Mouse (Mus musculus): ENCODE results near the gene 4933416C03Rik. TPM values are rescaled to one million over a fixed set of nuclear protein-coding genes. Genes with fewer than 3 reads are reported as not detected.

Gene 4933416C03Rik
- total and polyA plus RNA-seq, 3 experiments: not detected

DNA sequence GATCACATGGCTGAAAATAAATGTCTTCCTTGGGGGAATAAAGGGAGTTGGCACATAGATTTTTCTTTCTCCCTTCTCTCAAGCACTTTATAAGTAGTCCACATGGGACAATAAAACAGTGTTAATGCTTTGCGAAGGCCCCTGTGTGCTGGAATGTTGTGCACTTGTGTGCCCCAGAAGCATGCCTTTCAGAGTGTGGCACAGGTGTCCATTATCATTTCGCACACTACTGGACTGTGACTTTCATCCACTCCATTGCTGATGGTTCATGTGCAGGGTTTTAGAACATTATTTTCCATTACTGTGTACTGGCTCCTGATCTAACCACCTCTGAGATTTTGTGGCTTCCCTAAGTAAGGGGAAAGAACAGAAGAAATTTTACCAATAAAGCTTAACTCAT lies 10.1 kb upstream of the 4933416C03Rik start:
- no peak overlapping the region for H3K9ac ChIP-seq (ENCODE audit: low read depth, low read length)
- WGBS: 80% methylated on average over 2 of the region's 2 CpGs
- no peaks in the 10 kb centered on the region for H3K27me3 ChIP-seq (ENCODE audit: control insufficient read depth, insufficient read depth, low read length)
- no peaks in the 10 kb centered on the region for H3K36me3 ChIP-seq (ENCODE audit: control insufficient read depth, insufficient read depth, low read length)
- intact Hi-C loops (cut with DNase I): no loop called here
- no peaks in the 10 kb centered on the region for H3K79me2 ChIP-seq (replicated peaks; ENCODE audit: control insufficient read depth, insufficient read depth, low read length)
- no peaks in the 10 kb centered on the region for H3K4me1 ChIP-seq (ENCODE audit: control insufficient read depth, insufficient read depth, low read length)
- TF ChIP-seq POLR2A (IDR thresholded peaks at IDR 0.05; ENCODE audit: insufficient read depth, low read depth, low read length): no peak
- no peak for DNase-seq
- no peak overlapping the region for H3K27ac ChIP-seq
- H3K4me3 ChIP-seq: no peak overlapping the region

DNA sequence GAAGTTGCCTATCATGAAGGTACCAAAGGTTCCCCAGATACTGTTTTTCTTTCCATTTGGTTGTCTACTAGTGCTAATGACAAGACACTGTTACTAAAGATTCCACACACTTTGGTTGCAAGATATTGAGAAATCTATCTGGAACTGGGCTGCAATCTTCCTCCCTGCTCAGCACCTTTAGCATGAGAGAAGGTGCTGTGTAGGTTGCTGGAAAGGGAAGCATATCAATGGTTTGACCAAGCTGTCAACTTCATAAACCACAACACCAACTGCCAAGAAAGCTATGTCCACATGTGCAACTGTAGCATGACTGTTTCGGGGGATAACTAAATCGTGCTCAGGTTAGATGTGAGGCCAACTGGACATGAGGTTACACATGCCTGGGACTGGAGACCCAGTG lies 7.7 kb upstream of the 4933416C03Rik start:
- no peaks in the 10 kb centered on the region for H3K79me2 ChIP-seq (replicated peaks; ENCODE audit: control insufficient read depth, insufficient read depth, low read length)
- H3K27ac ChIP-seq: no peak overlapping the region
- intact Hi-C loops (cut with DNase I): no loop called here
- no peaks in the 10 kb centered on the region for H3K4me1 ChIP-seq (ENCODE audit: control insufficient read depth, insufficient read depth, low read length)
- H3K4me3 ChIP-seq: no peak overlapping the region
- H3K36me3 ChIP-seq (ENCODE audit: control insufficient read depth, insufficient read depth, low read length): no peaks in the 10 kb centered on the region
- DNase-seq: no peak
- WGBS: 78% methylated on average over 2 of the region's 2 CpGs
- no peaks in the 10 kb centered on the region for H3K27me3 ChIP-seq (ENCODE audit: control insufficient read depth, insufficient read depth, low read length)
- no peak overlapping the region for H3K9ac ChIP-seq (ENCODE audit: low read depth, low read length)
- TF ChIP-seq EP300 (IDR thresholded peaks at IDR 0.05; ENCODE audit: insufficient read depth, low read depth, low read length) (no peak), CTCF (IDR thresholded peaks at IDR 0.05) (no peak), POLR2A (IDR thresholded peaks at IDR 0.05; ENCODE audit: insufficient read depth, low read depth, low read length) (no peak)

DNA sequence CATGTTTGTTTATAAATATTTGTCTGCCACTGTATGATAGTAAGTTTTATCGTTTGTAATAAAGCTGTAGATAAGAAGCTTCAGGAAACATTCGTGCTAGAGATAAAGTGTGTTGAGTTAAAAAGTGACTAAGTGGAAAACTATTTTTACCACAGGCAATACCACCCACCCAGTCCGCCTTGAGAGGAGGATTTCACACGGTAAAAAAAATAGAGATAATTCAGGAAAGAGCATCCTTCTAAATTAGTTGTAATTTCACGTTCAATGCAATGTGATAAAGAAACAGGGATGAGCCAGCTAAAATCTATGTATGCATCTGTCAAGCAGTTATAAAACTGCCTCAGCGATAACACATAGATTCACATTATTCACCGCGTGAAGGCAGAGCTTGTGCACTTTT lies 3.3 kb upstream of the 4933416C03Rik start:
- intact Hi-C loops (cut with DNase I): no loop called here
- no peak for DNase-seq
- WGBS: 41% methylated on average over 8 of the region's 8 CpGs
- no peak overlapping the region for H3K27ac ChIP-seq
- H3K4me1 ChIP-seq (ENCODE audit: control insufficient read depth, insufficient read depth, low read length): no peaks in the 10 kb centered on the region
- H3K27me3 ChIP-seq (ENCODE audit: control insufficient read depth, insufficient read depth, low read length): no peaks in the 10 kb centered on the region
- H3K79me2 ChIP-seq (replicated peaks; ENCODE audit: control insufficient read depth, insufficient read depth, low read length): no peaks in the 10 kb centered on the region
- H3K36me3 ChIP-seq (ENCODE audit: control insufficient read depth, insufficient read depth, low read length): no peaks in the 10 kb centered on the region
- H3K9ac ChIP-seq (ENCODE audit: low read depth, low read length): no peak overlapping the region
- TF ChIP-seq POLR2A (IDR thresholded peaks at IDR 0.05; ENCODE audit: insufficient read depth, low read depth, low read length) (no peak), CTCF (IDR thresholded peaks at IDR 0.05) (no peak), EP300 (IDR thresholded peaks at IDR 0.05; ENCODE audit: insufficient read depth, low read depth, low read length) (no peak)
- H3K4me3 ChIP-seq: no peak overlapping the region

DNA sequence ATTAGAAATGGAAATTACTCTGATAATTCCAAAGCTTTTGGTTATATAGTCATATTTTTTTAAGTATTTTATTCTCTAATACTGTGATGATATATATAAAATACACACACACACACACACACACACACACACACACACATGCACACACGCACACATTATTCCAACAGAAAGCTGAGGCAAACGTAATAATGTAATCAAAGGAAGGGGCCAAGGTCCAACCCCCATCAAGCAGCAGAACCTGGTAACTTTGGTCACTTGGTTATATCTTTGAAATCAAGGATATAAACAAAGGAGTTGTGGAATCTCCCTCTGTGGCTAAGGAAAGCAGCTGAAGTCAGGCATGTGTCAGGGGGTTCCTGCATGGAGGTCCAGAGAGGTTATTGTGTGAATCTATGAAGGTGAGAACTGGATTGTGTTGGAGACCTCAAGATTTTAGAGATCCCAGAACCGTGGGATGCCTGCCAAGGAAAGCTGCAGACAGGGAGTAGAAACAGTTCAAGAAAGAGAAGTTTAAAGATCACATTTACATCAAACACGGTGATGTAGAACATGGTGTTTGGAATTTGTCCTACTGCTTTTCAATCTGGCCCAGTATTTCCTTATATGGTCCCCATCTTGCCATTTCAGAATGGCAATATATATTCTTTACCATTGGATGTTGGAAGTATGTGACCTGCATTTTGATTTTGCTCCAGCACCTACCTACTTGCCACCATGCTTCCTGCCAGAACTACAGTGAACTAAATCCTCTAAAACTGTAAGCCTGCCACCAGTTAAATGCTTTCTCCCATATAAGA lies 2.4 kb upstream of the 4933416C03Rik start:
- 57% methylated on average over 4 of the region's 4 CpGs for WGBS
- no peak for DNase-seq
- Histone ChIP-seq H3K9ac (ENCODE audit: low read depth, low read length) (no peak overlapping the region), H3K79me2 (replicated peaks; ENCODE audit: control insufficient read depth, insufficient read depth, low read length) (no peaks in the 10 kb centered on the region), H3K4me1 (ENCODE audit: control insufficient read depth, insufficient read depth, low read length) (no peaks in the 10 kb centered on the region), H3K4me3 (no peak overlapping the region), H3K36me3 (ENCODE audit: control insufficient read depth, insufficient read depth, low read length) (no peaks in the 10 kb centered on the region), H3K27me3 (ENCODE audit: control insufficient read depth, insufficient read depth, low read length) (no peaks in the 10 kb centered on the region), H3K27ac (no peak overlapping the region)
- intact Hi-C loops (cut with DNase I): no loop called here
- TF ChIP-seq CTCF (IDR thresholded peaks at IDR 0.05): no peak
- no peak for TF ChIP-seq EP300 (IDR thresholded peaks at IDR 0.05; ENCODE audit: insufficient read depth, low read depth, low read length)
- TF ChIP-seq POLR2A (IDR thresholded peaks at IDR 0.05; ENCODE audit: insufficient read depth, low read depth, low read length): no peak

DNA sequence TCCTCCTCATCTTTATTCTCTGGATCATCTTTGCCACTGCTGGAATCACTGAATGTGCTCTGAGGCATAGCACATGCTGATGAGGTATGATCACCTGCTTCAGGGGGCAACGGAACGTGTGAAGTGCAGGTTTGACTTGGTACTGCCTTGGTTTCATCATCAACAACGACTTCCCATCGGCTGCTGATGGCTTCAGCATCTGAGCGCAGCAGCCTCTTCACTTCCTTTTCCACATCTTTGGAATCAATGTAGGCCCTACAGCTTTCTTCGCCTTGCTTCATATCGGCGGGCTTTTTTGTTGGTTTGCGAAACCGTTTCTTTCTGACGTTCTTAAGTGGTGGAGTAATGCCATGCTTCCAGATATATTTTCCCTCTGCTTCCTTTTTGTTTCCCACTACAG lies 849 bp downstream of the 4933416C03Rik start:
- Histone ChIP-seq H3K27me3 (ENCODE audit: control insufficient read depth, insufficient read depth, low read length) (no peaks in the 10 kb centered on the region), H3K36me3 (ENCODE audit: control insufficient read depth, insufficient read depth, low read length) (no peaks in the 10 kb centered on the region), H3K4me3 (no peak overlapping the region), H3K79me2 (replicated peaks; ENCODE audit: control insufficient read depth, insufficient read depth, low read length) (no peaks in the 10 kb centered on the region), H3K27ac (no peak overlapping the region), H3K4me1 (ENCODE audit: control insufficient read depth, insufficient read depth, low read length) (no peaks in the 10 kb centered on the region), H3K9ac (ENCODE audit: low read depth, low read length) (no peak overlapping the region)
- no peak for DNase-seq
- 93% methylated on average over 11 of the region's 11 CpGs for WGBS
- intact Hi-C loops (cut with DNase I): no loop called here
- no peak for TF ChIP-seq CTCF (IDR thresholded peaks at IDR 0.05)
- TF ChIP-seq POLR2A (IDR thresholded peaks at IDR 0.05; ENCODE audit: insufficient read depth, low read depth, low read length): no peak
- no peak for TF ChIP-seq EP300 (IDR thresholded peaks at IDR 0.05; ENCODE audit: insufficient read depth, low read depth, low read length)

- DNase-seq: no peak
- no peaks in the 10 kb centered on the region for H3K27me3 ChIP-seq (ENCODE audit: control insufficient read depth, insufficient read depth, low read length)
- H3K36me3 ChIP-seq (ENCODE audit: control insufficient read depth, insufficient read depth, low read length): no peaks in the 10 kb centered on the region
- TF ChIP-seq EP300 (IDR thresholded peaks at IDR 0.05; ENCODE audit: insufficient read depth, low read depth, low read length): no peak
- TF ChIP-seq CTCF (IDR thresholded peaks at IDR 0.05): no peak
- H3K4me1 ChIP-seq (ENCODE audit: control insufficient read depth, insufficient read depth, low read length): no peaks in the 10 kb centered on the region
- H3K9ac ChIP-seq (ENCODE audit: low read depth, low read length): no peak overlapping the region
- WGBS: 78% methylated on average over 1 of the region's 1 CpGs
- no peak overlapping the region for H3K27ac ChIP-seq
- no peaks in the 10 kb centered on the region for H3K79me2 ChIP-seq (replicated peaks; ENCODE audit: control insufficient read depth, insufficient read depth, low read length)
- no peak overlapping the region for H3K4me3 ChIP-seq
- intact Hi-C loops (cut with DNase I): no loop called here
These were observed 5.0 kb downstream of the 4933416C03Rik start for GRCm38 (mm10) chr10:116108730-116109129.
